Mouse (Mus musculus) intestine, postnatal 0 days (tissue): Measurements from ENCODE around the gene Pramel6. TPM values are rescaled to one million over a fixed set of nuclear protein-coding genes. Genes with fewer than 3 reads are reported as not detected.

Experiments used
- ATAC-seq: fragments of 200-750 bp; cut with Nextera tagmentation; 2 replicates; pipeline ENCODE4 v1.8.0; 2017; ENCODE audit warnings: mild to moderate bottlenecking, moderate TSS enrichment, moderate library complexity
- H3K27ac ChIP-seq: fragments of 300-500 bp; sonication (generic); 2 replicates; pipeline ENCODE4 v1.5.1; 2014; ENCODE audit warnings: mild to moderate bottlenecking, low read depth, low read length, moderate library complexity
- H3K27me3 ChIP-seq: fragments of 300-500 bp; sonication (generic); replicated peaks from 2 replicates; pipeline ENCODE4 v1.6.1; 2014; ENCODE audit warnings: low read length, mixed read lengths; ENCODE audit not compliant: control insufficient read depth, insufficient read depth
- H3K36me3 ChIP-seq: fragments of 300-500 bp; sonication (generic); 2 replicates; pipeline ENCODE4 v1.6.1; 2014; ENCODE audit warnings: mild to moderate bottlenecking, moderate library complexity; ENCODE audit not compliant: control insufficient read depth, insufficient read depth
- H3K4me1 ChIP-seq: fragments of 300-500 bp; sonication (generic); replicated peaks from 2 replicates; pipeline ENCODE4 v1.6.1; 2014; ENCODE audit warnings: antibody characterized with exemption, low read length, mixed read lengths; ENCODE audit not compliant: control insufficient read depth, insufficient read depth
- H3K4me2 ChIP-seq: fragments of 300-500 bp; sonication (generic); replicated peaks from 2 replicates; pipeline ENCODE4 v1.6.1; 2014; ENCODE audit warnings: low read depth, mild to moderate bottlenecking, moderate library complexity
- H3K4me3 ChIP-seq: fragments of 300-500 bp; sonication (generic); 2 replicates; pipeline ENCODE4 v1.5.1; 2014; ENCODE audit warnings: low read depth, low read length
- H3K9ac ChIP-seq: fragments of 300-500 bp; sonication (generic); 2 replicates; pipeline ENCODE4 v1.6.1; 2014; ENCODE audit warnings: mild to moderate bottlenecking, low read depth, low read length
- H3K9me3 ChIP-seq: fragments of 300-500 bp; sonication (generic); 2 replicates; pipeline ENCODE4 v1.6.1; 2016; ENCODE audit warnings: mixed run types; ENCODE audit not compliant: control insufficient read depth
- CTCF ChIP-seq: sonication (generic); IDR thresholded peaks from 2 replicates; pipeline ENCODE4 v1.5.1; 2016; ENCODE audit warnings: low read depth, mild to moderate bottlenecking, control low read depth, antibody characterized with exemption, moderate library complexity
- WGBS: fragments of 180-500 bp; shearing (Covaris S2); extraction: QIAGEN DNeasy Blood & Tissue Kit; methylation state at CpG from one replicate; pipeline ENCODE4 v1.1.7; 2014; 5-methylcytosine and 5-hydroxymethylcytosine counted together
- polyA plus RNA-seq: library from polyadenylated mRNA; unstranded; fragments of >200 nt; fragmentation: Nextera tagmentation; extraction: Ambion mirVana; gene quantifications from 2 replicates; pipeline ENCODE4 v1.2.1, GENCODE M21; 2015

Gene Pramel6
- polyA plus RNA-seq, 1 experiment from 2014 or later, result not detected

DNA sequence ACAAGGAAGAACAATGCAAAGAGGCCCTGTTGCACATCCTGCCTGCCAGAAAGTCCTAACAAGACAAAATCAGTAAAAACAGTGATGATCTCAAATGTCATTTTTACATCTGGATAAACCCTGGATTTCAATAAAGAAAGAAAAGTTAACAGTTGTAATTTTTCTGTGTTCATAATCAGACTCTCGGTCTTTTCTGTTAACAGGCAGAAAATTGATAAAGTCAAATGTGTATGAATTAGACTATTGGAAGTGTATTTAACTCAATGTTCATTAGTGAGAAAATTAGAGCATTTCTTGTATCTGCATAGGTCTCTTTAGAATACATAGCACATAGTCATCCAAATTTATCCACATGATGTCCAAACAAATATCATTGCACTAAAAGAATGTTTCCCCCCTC is 39.1 kb downstream of the Pramel6 start, which contains the start of gene Olfr1128:
Olfr1128 (minus strand) TSS at position 101 of the 400 bp plus-strand sequence.
- ATAC-seq, result no peak
- H3K27me3 ChIP-seq, result no peaks in the 10 kb centered on the region
- no peaks in the 10 kb centered on the region for H3K9me3 ChIP-seq

More for the DNA sequence above, 39.1 kb downstream of the Pramel6 start, which contains the start of gene Olfr1128:
- H3K27ac ChIP-seq, result no peak within 1 kb of the TSS
- no peak within 1 kb of the TSS for H3K4me3 ChIP-seq
- 87% methylated on average over 1 of the region's 1 CpGs for WGBS
- no peak for TF ChIP-seq CTCF
- H3K4me1 ChIP-seq, result no peaks in the 10 kb centered on the region
- H3K9ac ChIP-seq, result no peak within 1 kb of the TSS
- H3K36me3 ChIP-seq, result no peaks in the 10 kb centered on the region
- no peak within 1 kb of the TSS for H3K4me2 ChIP-seq

Other genes starting within 250 kb of the Pramel6 start
- not detected in 2 replicates for gene Olfr1116, start 239.0 kb upstream of the Pramel6 start, polyA plus RNA-seq
- gene Olfr1118, start 199.0 kb upstream of the Pramel6 start, polyA plus RNA-seq, result not detected in 2 replicates
- gene Olfr1120, start 151.8 kb upstream of the Pramel6 start, polyA plus RNA-seq, result not detected in 2 replicates
- gene Olfr1121, start 136.7 kb upstream of the Pramel6 start, polyA plus RNA-seq, result not detected in 2 replicates
- gene Olfr1122, start 120.7 kb upstream of the Pramel6 start, polyA plus RNA-seq, result not detected in 2 replicates
- not detected in 2 replicates for gene Olfr1123, start 89.9 kb upstream of the Pramel6 start, polyA plus RNA-seq
- gene Olfr1124, start 76.3 kb upstream of the Pramel6 start, polyA plus RNA-seq, result not detected in 2 replicates
- not detected in 2 replicates for gene Olfr1126, start 52.6 kb upstream of the Pramel6 start, polyA plus RNA-seq
- not detected in 2 replicates for gene Pramel7, start 9.5 kb upstream of the Pramel6 start, polyA plus RNA-seq
- gene Olfr153, start 25.2 kb downstream of the Pramel6 start, polyA plus RNA-seq, result not detected in 2 replicates
- not detected in 2 replicates for gene Olfr1128, start 39.0 kb downstream of the Pramel6 start, polyA plus RNA-seq
- not detected in 2 replicates for gene Olfr1129, start 67.3 kb downstream of the Pramel6 start, polyA plus RNA-seq
- not detected in 2 replicates for gene Olfr1130, start 99.6 kb downstream of the Pramel6 start, polyA plus RNA-seq
- gene Olfr1131, start 120.5 kb downstream of the Pramel6 start, polyA plus RNA-seq, result not detected in 2 replicates
- not detected in 2 replicates for gene Olfr1132, start 131.0 kb downstream of the Pramel6 start, polyA plus RNA-seq
- gene Olfr1133, start 140.8 kb downstream of the Pramel6 start, polyA plus RNA-seq, result not detected in 2 replicates
- gene Olfr1134, start 151.9 kb downstream of the Pramel6 start, polyA plus RNA-seq, result not detected in 2 replicates
- gene Olfr1135, start 167.1 kb downstream of the Pramel6 start, polyA plus RNA-seq, result not detected in 2 replicates
- gene Olfr1136, start 187.4 kb downstream of the Pramel6 start, polyA plus RNA-seq, result not detected in 2 replicates
- not detected in 2 replicates for gene Olfr1137, start 206.6 kb downstream of the Pramel6 start, polyA plus RNA-seq
- not detected in 2 replicates for gene Olfr1138, start 233.4 kb downstream of the Pramel6 start, polyA plus RNA-seq
- not detected in 2 replicates for gene Olfr1140, start 237.2 kb downstream of the Pramel6 start, polyA plus RNA-seq
- gene Olfr1141, start 247.4 kb downstream of the Pramel6 start, polyA plus RNA-seq, result not detected in 2 replicates